Mouse (Mus musculus): ENCODE results near the gene Igfn1. TPM values are rescaled to one million over a fixed set of nuclear protein-coding genes. Genes with fewer than 3 reads are reported as not detected.

Gene Igfn1
- polyA plus RNA-seq, 1 experiment = 0.79 TPM

- H3K4me3 ChIP-seq (ENCODE audit: control insufficient read depth, low read depth, low read length) = no peak overlapping the region
- TF ChIP-seq CTCF (IDR thresholded peaks at IDR 0.05; ENCODE audit: control insufficient read depth, insufficient read depth, insufficient replicate concordance, low read depth, low read length) (no peak), POLR2A (IDR thresholded peaks at IDR 0.05; ENCODE audit: control insufficient read depth, low read depth, low read length) (no peak)
- no peak overlapping the region for H3K27ac ChIP-seq (ENCODE audit: control insufficient read depth, insufficient read depth, low read depth, low read length)
- no peaks in the 10 kb centered on the region for H3K4me1 ChIP-seq (ENCODE audit: control insufficient read depth, insufficient read depth, low read length)
- no peaks in the 10 kb centered on the region for H3K27me3 ChIP-seq (ENCODE audit: control insufficient read depth, insufficient read depth, low read length)
- no peaks in the 10 kb centered on the region for H3K36me3 ChIP-seq (ENCODE audit: control insufficient read depth, insufficient read depth, low read length)
Measured at GRCm38 (mm10) chr1:135933704-135934293, 72.3 kb downstream of the Igfn1 start.

- H3K27ac ChIP-seq (ENCODE audit: control insufficient read depth, insufficient read depth, low read depth, low read length) = no peak overlapping the region
- H3K4me1 ChIP-seq (ENCODE audit: control insufficient read depth, insufficient read depth, low read length) = no peaks in the 10 kb centered on the region
- H3K36me3 ChIP-seq (ENCODE audit: control insufficient read depth, insufficient read depth, low read length) = no peaks in the 10 kb centered on the region
- TF ChIP-seq POLR2A (IDR thresholded peaks at IDR 0.05; ENCODE audit: control insufficient read depth, low read depth, low read length) = no peak
- H3K27me3 ChIP-seq (ENCODE audit: control insufficient read depth, insufficient read depth, low read length) = no peaks in the 10 kb centered on the region
- no peak overlapping the region for H3K4me3 ChIP-seq (ENCODE audit: control insufficient read depth, low read depth, low read length)
Measured at GRCm38 (mm10) chr1:135929876-135930275, 76.3 kb downstream of the Igfn1 start.

- TF ChIP-seq CTCF (IDR thresholded peaks at IDR 0.05; ENCODE audit: control insufficient read depth, insufficient read depth, insufficient replicate concordance, low read depth, low read length) = no peak
- TF ChIP-seq POLR2A (IDR thresholded peaks at IDR 0.05; ENCODE audit: control insufficient read depth, low read depth, low read length) = no peak
- Histone ChIP-seq H3K27me3 (ENCODE audit: control insufficient read depth, insufficient read depth, low read length) (no peaks in the 10 kb centered on the region), H3K4me1 (ENCODE audit: control insufficient read depth, insufficient read depth, low read length) (no peaks in the 10 kb centered on the region), H3K27ac (ENCODE audit: control insufficient read depth, insufficient read depth, low read depth, low read length) (no peak overlapping the region), H3K4me3 (ENCODE audit: control insufficient read depth, low read depth, low read length) (no peak overlapping the region), H3K36me3 (ENCODE audit: control insufficient read depth, insufficient read depth, low read length) (no peaks in the 10 kb centered on the region)
Measured at GRCm38 (mm10) chr1:135925848-135926247, 80.3 kb downstream of the Igfn1 start.

GRCm38 (mm10) chr1:135924377-135924994, 81.7 kb downstream of the Igfn1 start:
- H3K4me3 ChIP-seq (ENCODE audit: control insufficient read depth, low read depth, low read length) = no peak overlapping the region
- no peak for TF ChIP-seq CTCF (IDR thresholded peaks at IDR 0.05; ENCODE audit: control insufficient read depth, insufficient read depth, insufficient replicate concordance, low read depth, low read length)
- no peak for TF ChIP-seq POLR2A (IDR thresholded peaks at IDR 0.05; ENCODE audit: control insufficient read depth, low read depth, low read length)
- no peaks in the 10 kb centered on the region for H3K36me3 ChIP-seq (ENCODE audit: control insufficient read depth, insufficient read depth, low read length)
- no peaks in the 10 kb centered on the region for H3K27me3 ChIP-seq (ENCODE audit: control insufficient read depth, insufficient read depth, low read length)
- H3K27ac ChIP-seq (ENCODE audit: control insufficient read depth, insufficient read depth, low read depth, low read length) = no peak overlapping the region
- no peaks in the 10 kb centered on the region for H3K4me1 ChIP-seq (ENCODE audit: control insufficient read depth, insufficient read depth, low read length)

GRCm38 (mm10) chr1:135923229-135923628, 82.9 kb downstream of the Igfn1 start:
- no peak overlapping the region for H3K4me3 ChIP-seq (ENCODE audit: control insufficient read depth, low read depth, low read length)
- TF ChIP-seq POLR2A (IDR thresholded peaks at IDR 0.05; ENCODE audit: control insufficient read depth, low read depth, low read length) (no peak), CTCF (IDR thresholded peaks at IDR 0.05; ENCODE audit: control insufficient read depth, insufficient read depth, insufficient replicate concordance, low read depth, low read length) (no peak)
- H3K27me3 ChIP-seq (ENCODE audit: control insufficient read depth, insufficient read depth, low read length) = no peaks in the 10 kb centered on the region
- no peaks in the 10 kb centered on the region for H3K36me3 ChIP-seq (ENCODE audit: control insufficient read depth, insufficient read depth, low read length)
- H3K27ac ChIP-seq (ENCODE audit: control insufficient read depth, insufficient read depth, low read depth, low read length) = no peak overlapping the region
- peaks cover 8% of the 10 kb centered on the region for H3K4me1 ChIP-seq (ENCODE audit: control insufficient read depth, insufficient read depth, low read length)

- no peaks in the 10 kb centered on the region for H3K36me3 ChIP-seq (ENCODE audit: control insufficient read depth, insufficient read depth, low read length)
- TF ChIP-seq POLR2A (IDR thresholded peaks at IDR 0.05; ENCODE audit: control insufficient read depth, low read depth, low read length) (no peak), CTCF (IDR thresholded peaks at IDR 0.05; ENCODE audit: control insufficient read depth, insufficient read depth, insufficient replicate concordance, low read depth, low read length) (no peak)
- peaks cover 8% of the 10 kb centered on the region for H3K4me1 ChIP-seq (ENCODE audit: control insufficient read depth, insufficient read depth, low read length)
- H3K4me3 ChIP-seq (ENCODE audit: control insufficient read depth, low read depth, low read length) = peak within 1 kb of the TSS; percentile 44
- no peak within 1 kb of the TSS for H3K27ac ChIP-seq (ENCODE audit: control insufficient read depth, insufficient read depth, low read depth, low read length)
- no peaks in the 10 kb centered on the region for H3K27me3 ChIP-seq (ENCODE audit: control insufficient read depth, insufficient read depth, low read length)
Measured at GRCm38 (mm10) chr1:135918644-135919407, 87.3 kb downstream of the Igfn1 start, which contains the start of gene Pkp1. Gene Pkp1, minus strand, starts transcription at chr1:135919207.

- Histone ChIP-seq H3K27me3 (ENCODE audit: control insufficient read depth, insufficient read depth, low read length) (no peaks in the 10 kb centered on the region), H3K4me1 (ENCODE audit: control insufficient read depth, insufficient read depth, low read length) (peaks cover 8% of the 10 kb centered on the region), H3K27ac (ENCODE audit: control insufficient read depth, insufficient read depth, low read depth, low read length) (no peak overlapping the region), H3K4me3 (ENCODE audit: control insufficient read depth, low read depth, low read length) (no peak overlapping the region), H3K36me3 (ENCODE audit: control insufficient read depth, insufficient read depth, low read length) (no peaks in the 10 kb centered on the region)
- TF ChIP-seq CTCF (IDR thresholded peaks at IDR 0.05; ENCODE audit: control insufficient read depth, insufficient read depth, insufficient replicate concordance, low read depth, low read length) (no peak), POLR2A (IDR thresholded peaks at IDR 0.05; ENCODE audit: control insufficient read depth, low read depth, low read length) (no peak)
Measured at GRCm38 (mm10) chr1:135917206-135917605, 88.9 kb downstream of the Igfn1 start.

All from testis, adult 2 months (tissue).